Mouse (Mus musculus) lung, postnatal 14 days (tissue): Measurements from ENCODE around the gene Twnk.

Experiments used
- DNase-seq: peaks from one replicate; pipeline ENCODE4 v3.0.0; 2021

The Twnk gene

DNA sequence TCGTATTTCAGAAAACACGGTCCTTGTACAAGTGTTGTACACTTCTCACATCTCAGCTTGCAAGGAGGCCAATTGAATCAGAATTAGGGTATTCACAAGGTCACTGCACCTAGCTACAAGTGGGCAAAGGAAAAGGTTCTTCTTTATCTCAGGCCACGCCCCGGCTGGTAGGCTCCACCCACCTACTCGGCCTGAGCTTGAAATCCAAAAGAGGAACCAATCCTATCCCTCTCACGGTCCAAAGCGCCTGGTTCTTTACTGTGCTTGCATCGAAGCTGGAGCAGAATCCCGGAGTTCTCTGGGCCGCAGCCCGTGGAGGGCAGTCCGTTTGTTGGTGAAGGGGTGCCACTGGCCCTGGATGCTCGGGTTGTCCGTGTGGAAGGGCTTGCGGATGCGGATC, at the start of gene Twnk:
TSS of gene Twnk (plus strand) at position 220 of the 400 bp plus-strand sequence.
- peak; percentile 62 for DNase-seq

DNA sequence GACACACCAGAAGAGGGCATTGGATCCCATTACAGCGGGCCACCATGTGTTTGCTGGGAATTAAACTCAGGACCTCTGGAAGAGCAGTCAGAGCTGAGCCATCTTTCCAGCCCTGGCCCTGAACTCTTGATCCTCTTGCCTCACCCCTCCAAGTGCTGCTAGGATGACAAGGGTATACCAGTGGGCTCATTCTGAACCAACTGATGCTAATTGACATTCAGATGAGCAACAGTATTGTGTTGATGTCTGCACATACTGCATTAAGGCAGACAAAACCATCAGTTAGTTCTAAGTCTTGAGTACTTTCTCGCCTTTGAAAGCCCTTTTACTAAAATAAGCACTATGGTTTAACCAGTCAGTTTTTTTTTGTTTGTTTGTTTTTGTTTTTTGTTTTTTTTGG, 45.8 kb upstream of the Twnk start:
- DNase-seq: no peak

DNA sequence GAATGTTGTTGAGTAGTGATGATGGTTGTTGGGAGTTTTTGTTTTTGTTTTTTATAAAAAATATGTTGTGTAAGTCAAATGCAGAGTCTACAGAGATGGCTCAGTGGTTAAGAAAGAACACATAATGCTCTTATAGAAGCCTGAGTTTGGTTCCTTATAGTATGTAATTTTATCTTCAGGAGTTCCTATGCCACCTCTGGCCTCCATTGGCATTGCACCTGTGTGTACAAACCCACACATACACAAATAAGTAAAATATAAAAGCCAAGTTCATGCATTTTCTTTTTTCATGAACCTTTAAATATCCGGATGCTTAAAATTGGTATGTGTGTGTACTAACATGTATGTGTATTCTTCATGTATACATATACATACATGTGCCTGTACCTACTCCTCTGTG, 39.5 kb upstream of the Twnk start:
- DNase-seq: no peak

DNA sequence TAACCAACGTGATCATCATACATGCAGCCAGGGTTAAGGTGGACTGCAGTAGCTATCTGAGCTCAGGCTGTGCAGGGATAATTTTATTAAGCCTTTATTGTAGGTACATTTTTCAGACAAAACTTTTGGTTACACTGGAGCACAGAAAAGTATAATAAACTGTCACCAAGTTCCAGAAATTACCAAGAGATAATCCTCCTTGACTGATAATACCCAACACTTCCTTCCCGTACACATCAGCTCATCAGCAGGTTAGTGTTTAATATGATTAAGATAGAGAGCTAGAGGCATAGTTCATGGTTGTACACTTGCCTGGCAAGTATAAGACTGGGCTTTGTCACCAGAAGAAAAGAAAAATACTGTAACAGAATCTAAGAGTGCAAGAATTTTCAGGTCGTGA, 37.1 kb upstream of the Twnk start:
- DNase-seq: no peak

DNA sequence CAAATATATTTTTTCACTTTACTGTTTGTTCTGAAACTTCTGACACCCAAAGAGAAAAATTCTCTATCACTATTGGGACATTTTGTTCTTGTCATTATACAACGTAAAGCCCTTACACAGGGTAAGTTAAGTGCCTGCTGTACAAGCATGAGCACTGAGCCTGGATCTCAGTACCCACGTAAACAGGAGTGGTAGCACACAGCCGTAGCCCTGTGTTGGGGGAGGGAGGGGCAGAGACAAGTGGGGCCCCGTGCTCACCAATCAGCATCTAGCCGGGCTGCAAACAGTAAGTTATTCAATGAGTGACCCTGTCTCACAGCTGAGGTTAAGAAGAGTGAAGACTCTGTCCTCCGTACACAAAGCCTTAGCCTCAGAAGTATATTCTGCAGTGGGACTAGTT, 28.8 kb upstream of the Twnk start:
- no peak for DNase-seq

DNA sequence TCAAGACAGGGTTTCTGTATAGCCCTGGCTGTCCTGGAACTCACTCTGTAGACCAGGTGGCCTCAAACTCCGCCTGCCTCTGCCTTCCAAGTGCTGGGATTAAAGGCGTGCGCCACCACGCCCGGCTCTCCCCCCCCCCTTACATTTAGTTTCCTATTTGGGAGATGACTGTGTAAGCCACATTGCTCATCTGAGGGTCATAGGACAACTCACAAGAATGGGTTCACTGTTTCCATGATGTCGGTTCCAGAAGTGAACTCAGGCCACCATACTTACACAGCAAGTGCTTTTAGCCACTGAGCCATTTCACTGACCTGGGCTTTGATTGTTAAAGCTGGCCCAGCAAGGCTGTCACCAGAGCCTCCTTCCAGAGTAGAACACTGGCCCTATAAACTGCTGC, 28.3 kb upstream of the Twnk start:
- no peak for DNase-seq

DNA sequence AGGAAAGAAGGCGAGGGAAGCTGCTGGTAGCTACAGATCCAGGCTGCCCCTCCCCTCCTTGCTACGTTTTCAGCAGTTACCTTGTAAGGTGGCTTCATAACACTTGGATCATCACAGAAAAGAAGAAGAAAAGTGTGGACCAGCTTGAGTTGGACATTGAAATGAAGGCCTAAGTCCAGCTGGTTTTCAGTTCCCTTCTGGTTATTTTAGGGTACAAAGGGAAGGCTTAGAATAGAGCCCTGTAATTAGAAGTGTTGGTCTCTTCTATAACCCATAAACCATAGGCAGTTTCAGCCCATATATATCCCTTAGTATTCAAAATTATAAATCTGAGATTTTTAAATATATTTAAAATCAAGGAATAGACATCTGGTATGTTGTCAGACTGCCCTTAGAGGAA, 24.7 kb upstream of the Twnk start:
- no peak for DNase-seq

DNA sequence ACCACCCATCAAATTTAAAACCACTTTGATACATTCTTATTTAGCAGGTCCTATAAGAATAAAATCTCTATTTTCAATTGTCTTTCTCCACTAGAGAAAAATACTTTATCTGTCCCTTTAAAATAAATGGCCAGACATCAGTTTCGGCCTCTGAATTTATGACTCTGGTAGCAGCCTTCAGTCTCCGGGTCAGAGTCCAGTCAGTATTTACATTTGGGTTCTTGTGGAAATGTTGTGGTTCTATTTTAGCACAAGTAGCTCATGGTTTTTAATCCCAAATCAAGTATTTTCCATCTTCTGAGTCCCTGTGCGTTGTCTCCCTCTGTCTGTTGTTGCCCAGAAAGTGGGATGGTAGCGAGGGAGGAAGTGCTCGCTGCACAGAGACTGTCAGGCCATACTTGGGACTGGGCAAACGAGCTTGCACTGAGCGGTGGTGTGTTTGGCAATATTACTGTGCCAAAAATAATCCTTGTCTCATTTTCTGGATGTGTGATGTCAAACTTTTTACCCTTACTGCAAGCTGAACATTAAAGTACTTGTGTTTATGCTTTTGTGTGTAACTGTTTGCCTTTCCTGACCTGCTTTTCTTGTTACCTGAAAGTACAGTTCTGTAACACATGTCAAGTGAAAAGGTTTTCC, 22.9 kb upstream of the Twnk start:
- no peak for DNase-seq

DNA sequence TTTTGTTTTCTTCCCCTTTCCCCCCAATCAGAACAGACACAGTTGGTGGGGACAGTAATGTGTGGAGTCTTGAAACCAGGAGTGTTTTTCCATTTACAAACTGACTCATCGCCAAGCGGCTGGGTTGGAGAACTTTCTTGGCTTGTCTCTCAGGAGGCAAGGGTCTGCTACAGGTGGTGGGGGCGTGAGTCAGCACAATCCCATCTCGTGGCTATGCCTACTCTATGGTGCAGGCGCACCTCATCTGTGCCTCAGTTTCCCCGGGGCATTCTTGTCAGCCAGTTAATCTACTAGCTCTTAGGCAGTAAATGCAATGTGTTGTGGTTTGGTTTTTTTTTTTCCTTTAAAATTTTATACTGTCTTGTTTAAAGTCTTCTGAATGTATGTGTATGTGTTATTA, 22.1 kb upstream of the Twnk start:
- no peak for DNase-seq

DNA sequence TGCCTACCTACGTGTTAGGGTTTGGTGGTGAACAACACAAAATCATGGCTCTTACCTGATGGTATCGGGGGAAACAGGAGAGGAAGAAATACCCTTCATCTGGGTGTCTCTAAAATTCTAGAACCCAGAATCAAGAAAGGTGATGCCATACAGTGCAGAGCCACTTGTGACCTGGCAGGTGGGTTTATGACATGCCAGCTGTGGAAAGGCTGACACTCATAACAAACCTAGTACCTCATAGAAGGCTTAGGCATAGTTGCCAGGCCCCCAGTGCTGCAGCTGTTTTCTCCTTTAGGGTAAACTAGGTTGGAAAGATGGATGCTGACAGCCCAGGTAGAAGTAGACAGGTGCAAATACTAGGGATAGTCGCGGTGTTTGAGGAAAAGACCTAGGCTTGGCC, 21.0 kb upstream of the Twnk start:
- no peak for DNase-seq

DNA sequence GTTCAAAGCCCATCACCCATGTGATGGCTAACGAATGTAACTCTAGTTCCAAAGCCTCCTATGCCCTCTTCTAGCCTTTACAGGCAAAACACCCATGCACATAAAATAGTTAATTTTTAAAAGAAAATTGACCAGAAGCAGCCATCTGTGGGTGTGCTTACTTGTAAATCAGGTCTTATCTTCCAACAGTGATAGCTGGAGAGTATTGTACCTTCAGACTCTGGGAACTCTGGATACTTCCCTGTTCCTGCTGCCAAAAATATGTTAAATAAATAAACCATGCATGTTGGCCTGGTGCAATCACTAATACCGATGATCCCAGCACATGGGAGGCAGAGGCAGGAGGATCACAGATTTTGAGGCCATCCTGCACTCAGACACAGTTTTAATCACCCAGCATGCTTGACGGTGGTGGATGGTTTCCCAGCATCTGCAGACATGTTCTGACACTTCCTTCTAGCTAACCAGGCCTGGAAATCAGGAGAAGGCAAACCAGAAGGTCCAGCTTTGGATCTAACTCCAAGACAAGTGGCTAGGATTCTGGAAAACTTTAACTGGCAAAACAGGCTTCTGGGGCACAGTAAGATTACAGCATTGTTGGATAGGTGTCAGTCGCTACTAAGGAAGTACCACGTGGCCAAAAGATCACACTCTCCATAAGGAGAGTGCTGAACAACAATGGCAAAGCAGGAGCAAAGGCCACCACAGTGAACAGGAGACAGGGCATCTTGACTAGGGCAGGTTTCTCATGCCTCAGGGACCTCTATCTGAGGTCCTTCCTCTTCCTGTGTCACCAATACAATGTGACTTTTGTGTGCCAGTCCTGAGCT, 20.1 kb upstream of the Twnk start:
- DNase-seq: no peak

DNA sequence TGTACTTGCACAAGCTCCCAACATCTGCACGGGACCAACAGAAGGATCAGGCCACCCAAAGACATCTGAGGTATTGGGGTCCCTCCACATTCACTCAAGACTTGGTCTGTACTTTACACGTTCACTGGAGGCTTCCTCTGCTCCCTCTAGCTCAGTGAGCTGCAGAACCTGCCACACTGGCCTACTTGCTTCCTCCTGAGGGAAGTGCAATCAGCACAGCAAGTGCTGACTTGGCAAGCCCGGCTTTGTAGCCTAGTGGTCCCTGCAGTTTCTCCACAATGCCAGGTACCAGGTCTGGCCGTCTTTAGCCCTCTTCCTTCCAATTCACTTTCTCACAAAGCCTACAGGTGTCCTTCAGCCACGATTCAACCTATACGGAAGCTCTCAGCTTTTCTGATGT, 18.5 kb upstream of the Twnk start:
- DNase-seq: no peak

DNA sequence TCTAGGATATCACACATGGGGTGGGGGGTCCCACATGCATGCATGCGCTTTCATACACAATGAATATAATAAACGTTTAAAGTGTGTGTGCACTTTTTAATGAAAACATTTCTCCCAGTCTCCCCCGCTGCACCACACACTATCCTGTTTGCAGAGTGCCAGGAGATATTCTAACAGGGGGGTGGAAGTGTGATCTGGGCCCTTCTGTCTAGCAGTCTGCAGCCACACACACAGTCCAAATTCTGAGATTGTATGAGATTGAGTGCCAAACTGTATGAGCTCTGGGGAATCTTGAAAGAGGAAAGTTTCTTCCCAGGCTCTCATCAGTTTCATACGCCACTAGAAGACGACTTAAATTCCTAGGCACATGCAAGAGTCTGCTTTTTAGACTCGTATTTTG, 17.6 kb upstream of the Twnk start:
- DNase-seq: no peak

DNA sequence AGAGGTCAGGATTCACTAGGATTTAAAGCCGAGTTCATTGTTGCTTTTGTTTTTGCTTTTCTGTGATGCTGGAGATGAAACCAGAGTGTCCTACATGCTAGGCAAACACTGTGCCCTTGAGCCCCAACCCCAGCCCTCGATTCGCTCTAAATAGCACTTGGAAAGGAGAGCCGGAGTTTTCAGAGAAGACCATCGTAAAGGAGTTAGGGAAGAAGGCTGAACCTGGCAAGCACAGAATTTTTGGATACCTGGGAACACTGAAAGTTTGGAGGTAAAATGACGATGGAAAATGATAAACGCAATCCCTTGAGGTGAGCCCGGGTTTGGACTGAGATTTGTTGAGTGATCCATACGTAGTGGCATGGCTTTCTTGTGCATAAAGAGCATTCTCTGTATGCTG, 17.1 kb upstream of the Twnk start:
- no peak for DNase-seq

DNA sequence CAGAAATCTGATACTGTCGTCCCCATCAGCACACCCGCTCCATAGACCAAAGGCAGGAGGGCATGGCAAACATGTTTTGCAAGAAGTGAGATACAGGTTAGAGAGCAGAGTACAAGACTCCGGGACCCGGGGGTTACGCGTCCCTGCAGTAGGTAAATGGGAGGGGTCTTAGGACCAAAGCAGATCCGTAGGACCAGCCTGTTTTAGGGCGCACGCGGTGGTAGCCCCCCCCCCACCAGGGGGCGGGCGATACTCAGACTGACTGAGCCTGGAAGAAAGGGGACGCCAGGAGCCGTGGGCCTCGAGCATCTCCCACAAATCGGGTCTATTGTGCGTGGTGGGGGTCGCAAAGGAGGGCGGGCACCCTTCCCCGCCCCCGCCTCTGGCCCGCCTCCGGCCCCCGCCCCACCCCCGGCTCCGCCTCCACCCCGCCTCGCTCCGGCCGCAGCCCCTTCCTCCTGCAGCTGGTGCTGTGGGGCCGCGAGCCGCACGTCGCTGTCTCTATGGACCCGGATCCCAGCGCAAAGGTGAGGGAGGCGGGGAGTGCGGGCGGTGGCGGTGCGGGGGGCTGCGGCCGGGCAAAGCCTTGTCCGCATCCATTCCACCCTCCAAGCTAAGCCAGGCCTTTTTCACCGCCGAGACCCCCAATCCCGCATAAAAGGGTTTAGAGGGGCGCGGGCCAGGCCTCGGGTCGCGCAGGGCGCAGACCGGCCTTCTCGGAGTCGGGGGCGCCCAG, 16.5 kb upstream of the Twnk start, which contains the start of gene Sema4g:
TSS of gene Sema4g (plus strand) at position 271 of the 736 bp plus-strand sequence.
- DNase-seq: no peak

DNA sequence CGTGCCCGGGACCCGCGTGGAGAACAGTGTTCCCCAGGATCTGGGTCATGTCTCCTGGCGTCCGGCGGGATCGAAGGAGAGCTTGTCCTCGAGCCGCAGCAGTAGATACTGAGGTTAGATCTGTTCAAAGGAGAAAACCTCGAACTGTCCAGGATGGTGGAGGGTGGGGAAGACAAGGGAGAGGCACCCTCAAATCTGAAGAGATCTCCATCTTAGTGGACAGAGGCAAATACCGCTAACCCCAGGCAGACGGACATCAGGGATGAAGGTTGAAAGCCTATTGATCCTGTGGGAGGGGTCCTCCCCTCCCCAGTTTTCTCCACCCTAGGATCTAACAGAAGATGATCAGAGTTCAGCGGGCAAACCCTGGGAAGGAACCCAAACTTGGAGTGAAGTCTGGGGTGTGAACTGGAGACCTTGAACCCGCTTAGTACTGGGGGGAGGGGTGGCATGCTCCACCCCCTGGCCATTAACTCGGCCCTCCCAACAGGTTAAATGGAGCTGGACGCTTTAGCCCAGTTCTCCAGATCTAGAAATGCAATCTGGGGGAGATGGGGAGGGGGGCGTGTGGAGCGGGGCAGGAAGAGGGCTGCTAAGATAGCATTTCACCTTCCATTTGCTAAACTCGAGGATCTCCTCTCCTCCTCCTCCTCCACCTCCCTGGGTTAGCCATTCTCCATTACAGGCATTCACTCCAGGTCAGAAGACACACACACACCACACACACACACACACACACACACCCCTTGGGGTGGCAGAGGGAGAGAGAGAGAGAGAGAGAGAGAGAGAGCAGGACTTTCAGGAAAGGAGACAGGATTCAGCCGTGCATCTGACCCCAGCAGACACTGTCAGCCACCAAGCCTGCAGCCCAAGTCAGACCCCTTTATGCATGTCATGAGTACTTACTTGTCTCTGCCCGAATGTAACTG, 15.6 kb upstream of the Twnk start:
- no peak for DNase-seq

DNA sequence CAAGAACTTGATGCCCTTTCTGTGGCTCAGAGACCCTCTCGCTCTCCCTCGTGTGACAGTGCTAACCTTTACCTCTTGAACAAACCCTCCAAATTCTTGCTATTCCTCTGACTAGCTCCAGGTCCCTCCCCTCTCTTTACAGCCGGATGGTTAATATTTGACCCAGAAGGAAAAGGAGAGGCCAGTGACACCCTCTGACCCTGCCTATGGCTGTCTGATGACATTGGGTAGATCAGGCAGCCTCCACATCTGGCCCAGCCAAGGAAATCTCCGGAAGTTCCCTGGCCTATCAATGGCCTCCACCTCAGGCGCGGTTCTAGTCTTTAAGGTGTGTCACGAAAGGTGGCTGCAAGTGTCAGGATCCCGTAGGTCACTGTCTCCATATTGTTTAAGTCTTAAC, 14.4 kb upstream of the Twnk start:
- DNase-seq: no peak

DNA sequence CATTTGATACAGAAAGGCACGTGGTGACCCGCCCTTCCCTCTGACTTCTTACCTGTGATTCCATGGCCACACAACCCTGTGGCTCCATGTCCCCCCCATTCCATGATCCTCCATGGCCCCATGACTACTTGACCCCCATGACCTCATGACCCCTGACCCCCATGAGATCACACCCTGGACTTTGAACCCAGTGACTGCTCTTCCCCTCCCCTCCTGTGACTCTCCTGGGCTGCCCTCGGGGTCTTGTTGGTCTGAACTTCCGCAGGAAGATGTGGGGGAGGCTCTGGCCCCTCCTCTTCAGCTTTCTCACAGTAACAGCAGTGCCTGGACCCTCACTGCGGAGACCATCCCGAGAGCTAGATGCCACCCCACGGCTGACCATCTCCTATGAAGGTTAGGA, 13.2 kb upstream of the Twnk start:
- DNase-seq: no peak

DNA sequence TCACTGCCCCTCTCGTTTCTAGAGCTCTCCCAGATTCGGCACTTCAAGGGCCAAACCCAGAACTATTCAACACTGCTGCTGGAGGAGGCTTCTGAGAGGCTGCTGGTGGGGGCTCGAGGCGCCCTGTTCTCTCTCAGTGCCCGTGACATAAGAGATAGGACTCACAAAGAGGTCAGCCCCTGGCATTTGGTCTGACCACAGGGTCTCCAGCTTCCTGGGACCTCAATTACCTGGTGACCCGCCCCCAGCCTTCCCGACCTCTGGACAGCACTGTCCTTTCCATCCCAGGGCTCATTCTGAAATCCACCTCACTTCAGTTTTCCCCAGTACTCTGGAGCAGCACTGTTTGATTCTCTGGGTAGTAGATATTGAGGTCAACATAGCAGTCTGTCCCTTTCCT, 12.8 kb upstream of the Twnk start:
- DNase-seq: no peak

DNA sequence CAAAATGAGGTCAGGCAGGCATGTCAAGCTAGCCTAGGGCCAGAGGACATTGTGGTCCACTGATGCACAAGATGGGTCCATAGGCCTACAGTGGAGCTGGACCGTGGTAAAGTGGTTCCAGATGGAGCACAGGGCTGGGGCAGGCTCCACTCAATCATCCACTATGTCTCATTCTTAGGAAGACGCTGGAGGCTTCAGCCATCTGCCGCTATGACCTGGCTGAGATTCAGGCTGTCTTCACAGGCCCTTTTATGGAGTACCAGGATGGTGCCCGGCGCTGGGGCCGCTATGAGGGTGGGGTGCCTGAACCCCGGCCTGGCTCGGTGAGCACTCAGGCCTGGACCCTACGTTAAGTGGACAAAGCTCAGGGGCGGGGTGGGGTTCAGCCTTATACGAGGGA, 7.7 kb upstream of the Twnk start:
- no peak for DNase-seq

DNA sequence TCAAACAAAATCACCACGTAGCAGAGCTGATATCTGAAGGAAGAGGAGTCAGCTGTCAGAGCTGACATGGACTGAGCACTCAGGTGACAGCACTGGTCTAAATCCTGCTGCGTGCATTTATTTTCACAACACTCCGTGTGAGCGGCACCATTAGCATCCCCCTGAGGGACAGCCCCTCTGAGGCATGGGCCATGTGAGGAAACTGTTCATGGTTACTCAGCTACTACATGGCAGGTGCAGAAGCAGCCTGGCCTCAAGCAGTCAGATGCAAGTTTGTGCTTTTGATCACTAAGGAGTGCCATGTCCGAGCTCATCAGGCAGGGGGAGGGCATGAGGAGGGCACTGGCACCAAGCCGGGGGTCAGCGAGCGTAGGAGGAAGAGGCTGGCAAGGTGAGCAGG, 5.8 kb upstream of the Twnk start:
- no peak for DNase-seq

DNA sequence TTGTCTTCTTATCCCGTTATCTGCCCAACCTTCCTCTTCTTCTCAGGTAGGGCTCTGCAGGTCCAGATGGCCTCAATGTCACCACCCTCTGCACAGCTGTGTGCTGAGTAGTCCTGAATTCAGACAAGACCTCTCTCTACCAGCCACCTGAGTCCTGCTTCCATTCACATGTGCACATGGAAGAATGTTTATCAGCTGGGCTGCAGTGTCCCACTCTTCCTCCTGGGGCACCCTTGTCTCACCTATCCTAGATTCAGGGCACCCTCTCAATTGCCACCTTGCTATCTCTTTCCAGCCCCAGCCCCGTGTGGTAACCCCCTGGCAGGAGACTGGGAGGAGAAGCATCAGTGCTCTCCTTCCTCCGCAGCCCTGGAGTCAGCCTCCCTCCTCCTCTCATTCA, 3.2 kb upstream of the Twnk start:
- DNase-seq: no peak
